Mouse (Mus musculus) ovary, postnatal 36 days (tissue): Measurements from ENCODE around the gene Gm6871.
"Not testable (repeated sequence)": the region's sequence is repeated elsewhere in the genome, so short reads cannot be mapped to it uniquely, and the experiment has no call there.

ENCODE experiments used
- DNase-seq: peaks from one replicate; pipeline ENCODE4 v3.0.0; 2022; ENCODE audit warnings: low spot score, mixed read lengths

The Gm6871 gene

GRCm38 (mm10) chr7:41573562-41573961 lies at the start of gene Gm6871:
Gm6871 (minus strand) TSS chr7:41573662.
- not testable (repeated sequence) for DNase-seq

GRCm38 (mm10) chr7:41616241-41616640 lies 42.8 kb upstream of the Gm6871 start:
- DNase-seq, result not testable (repeated sequence)

- DNase-seq, result no peak
Observed at GRCm38 (mm10) chr7:41611654-41612053, 38.2 kb upstream of the Gm6871 start.

- DNase-seq, result no peak
Observed at GRCm38 (mm10) chr7:41599932-41600548, 26.6 kb upstream of the Gm6871 start.

GRCm38 (mm10) chr7:41599034-41599813 lies 25.8 kb upstream of the Gm6871 start, which contains the start of gene 2610021A01Rik:
2610021A01Rik (plus strand) TSS chr7:41599230.
- peak; percentile 87 for DNase-seq

GRCm38 (mm10) chr7:41598615-41599014 lies 25.2 kb upstream of the Gm6871 start:
- no peak for DNase-seq

- not testable (repeated sequence) for DNase-seq
Observed at GRCm38 (mm10) chr7:41587831-41588230, 14.4 kb upstream of the Gm6871 start.

- no peak for DNase-seq
Observed at GRCm38 (mm10) chr7:41582028-41582427, 8.6 kb upstream of the Gm6871 start.

- DNase-seq, result no peak
Observed at GRCm38 (mm10) chr7:41577956-41578355, 4.5 kb upstream of the Gm6871 start.

GRCm38 (mm10) chr7:41560681-41561080 lies 12.8 kb downstream of the Gm6871 start:
- DNase-seq, result no peak

GRCm38 (mm10) chr7:41512672-41513071 lies 60.8 kb downstream of the Gm6871 start:
- DNase-seq, result no peak

GRCm38 (mm10) chr7:41512207-41512606 lies 61.3 kb downstream of the Gm6871 start:
- DNase-seq, result no peak

GRCm38 (mm10) chr7:41502402-41502801 lies 71.1 kb downstream of the Gm6871 start:
- no peak for DNase-seq

- peak; percentile 39 for DNase-seq
Observed at GRCm38 (mm10) chr7:41500151-41500934, 73.1 kb downstream of the Gm6871 start.

- peak; percentile 96 for DNase-seq
Observed at GRCm38 (mm10) chr7:41499389-41500049, 73.9 kb downstream of the Gm6871 start, which contains the start of the genes Gm20449 and AW146154. Gm20449 (minus strand) TSS chr7:41499417. AW146154 (minus strand) TSS chr7:41499890.

- not testable (repeated sequence) for DNase-seq
Observed at GRCm38 (mm10) chr7:41499018-41499388, 74.5 kb downstream of the Gm6871 start.

GRCm38 (mm10) chr7:41498464-41498863 lies 75.0 kb downstream of the Gm6871 start:
- DNase-seq, result not testable (repeated sequence)

- DNase-seq, result no peak
Observed at GRCm38 (mm10) chr7:41497871-41498270, 75.6 kb downstream of the Gm6871 start.
